Mouse (Mus musculus) thymus, postnatal 36 days (tissue): ENCODE results near the gene Cx3cr1.

Experiments
- DNase-seq, 2 experiments: peaks; one replicate each; pipeline ENCODE4 v3.0.0; 2022; ENCODE audit warnings: mixed read lengths in 2 of 2

Gene Cx3cr1

DNA sequence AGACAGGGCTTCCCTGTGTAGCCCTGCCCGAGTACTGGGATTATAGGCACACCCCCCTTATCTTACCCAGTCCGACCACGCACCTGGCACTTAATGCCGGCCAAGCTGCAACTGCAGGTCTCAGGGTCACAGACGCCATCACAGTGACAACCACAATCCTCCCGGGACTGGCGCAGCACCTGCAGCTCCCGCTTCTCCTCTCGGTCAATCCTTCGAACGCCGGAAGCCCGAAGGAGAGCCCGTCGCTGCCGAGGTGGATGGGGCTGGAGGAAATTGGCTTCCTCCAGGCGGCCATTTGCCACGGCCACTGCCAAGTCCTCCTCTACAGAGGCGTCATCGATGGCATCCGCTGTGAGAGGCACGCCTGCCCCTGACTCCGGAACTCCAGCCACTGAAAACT is 96.4 kb downstream of the Cx3cr1 start:
- peak in 1 of 2 experiments; percentile 32 for DNase-seq

DNA sequence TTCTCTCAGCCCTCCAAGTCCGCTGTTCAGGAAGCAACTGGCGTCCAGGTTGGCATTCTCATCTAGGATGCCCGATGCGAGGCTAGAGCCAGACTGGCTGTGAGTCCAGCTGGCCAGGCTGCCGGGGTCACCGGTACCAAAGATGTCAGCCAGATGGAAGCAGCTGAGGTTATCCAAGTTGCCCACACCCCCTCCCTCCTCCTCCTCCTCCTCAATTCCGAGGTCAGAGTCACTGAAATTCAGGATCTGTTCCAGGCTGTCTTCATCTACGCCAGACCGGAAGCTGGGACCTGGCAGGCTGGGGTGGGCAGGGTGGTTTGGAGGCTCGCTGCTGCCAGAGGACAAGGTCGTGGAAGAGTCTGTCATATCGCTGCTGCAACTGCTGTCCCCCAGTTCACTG is 97.1 kb downstream of the Cx3cr1 start:
- DNase-seq: no peak

DNA sequence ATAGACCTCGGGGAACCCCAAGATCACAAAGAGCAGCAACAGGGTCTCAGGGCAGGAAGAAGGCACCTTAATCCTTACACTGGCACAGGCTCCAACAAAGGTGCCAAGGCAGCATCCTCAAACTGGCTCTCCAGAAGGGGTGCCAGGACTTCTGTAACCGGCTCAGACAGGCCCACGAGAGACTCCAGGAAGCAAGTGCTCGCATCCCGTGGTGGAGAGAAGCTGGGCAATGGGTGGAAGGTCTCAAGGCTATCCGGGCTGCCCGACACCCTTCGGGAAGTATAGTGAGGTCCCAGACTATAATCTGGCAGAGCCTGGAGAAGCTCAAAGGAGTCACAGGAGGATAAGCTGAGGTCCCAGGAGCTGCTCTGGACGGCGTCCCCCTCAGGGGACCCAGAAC is 97.5 kb downstream of the Cx3cr1 start:
- no peak for DNase-seq

DNA sequence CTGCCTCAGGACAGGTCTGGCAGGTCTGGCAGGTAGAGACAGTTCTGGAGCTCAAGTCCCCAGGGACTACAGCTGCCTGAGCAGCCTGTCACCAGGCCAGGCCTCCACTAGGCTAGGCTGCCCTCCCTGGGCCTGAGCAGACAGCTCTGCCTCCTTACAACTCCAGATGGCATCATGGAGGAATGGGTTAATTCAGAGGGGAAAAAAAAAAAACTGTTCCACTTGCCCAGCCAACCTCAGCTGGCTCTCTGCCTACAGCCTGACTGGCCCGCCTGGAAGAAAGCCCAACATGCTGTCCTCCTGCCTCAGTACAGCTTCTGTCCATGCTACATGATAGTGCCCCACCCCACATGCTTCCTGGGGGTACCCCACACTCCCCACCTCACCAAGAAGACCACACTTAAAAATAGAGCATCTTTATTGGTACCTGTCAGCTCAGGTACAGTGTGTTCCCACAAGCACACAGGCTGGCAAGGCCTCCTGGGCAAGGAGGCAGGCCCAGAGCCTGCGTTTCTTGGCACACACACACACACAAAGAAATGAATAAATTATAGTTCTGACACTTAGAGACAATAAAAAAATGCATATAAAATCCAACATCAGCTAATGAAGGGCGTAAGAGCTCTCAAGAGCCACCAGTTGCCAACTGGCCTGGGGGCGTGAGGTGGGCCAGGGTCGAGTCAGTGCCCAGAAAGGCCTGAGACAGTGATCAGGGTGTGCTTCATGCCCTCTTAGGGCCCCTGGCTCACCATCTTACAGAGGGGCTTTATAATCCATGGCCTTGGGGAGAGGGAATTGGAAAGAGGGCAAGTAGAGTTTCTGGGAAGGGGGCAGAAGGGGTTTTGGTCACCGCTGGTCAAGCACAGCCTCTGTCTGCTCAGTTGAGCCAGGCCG is 98.7 kb downstream of the Cx3cr1 start:
- no peak for DNase-seq

DNA sequence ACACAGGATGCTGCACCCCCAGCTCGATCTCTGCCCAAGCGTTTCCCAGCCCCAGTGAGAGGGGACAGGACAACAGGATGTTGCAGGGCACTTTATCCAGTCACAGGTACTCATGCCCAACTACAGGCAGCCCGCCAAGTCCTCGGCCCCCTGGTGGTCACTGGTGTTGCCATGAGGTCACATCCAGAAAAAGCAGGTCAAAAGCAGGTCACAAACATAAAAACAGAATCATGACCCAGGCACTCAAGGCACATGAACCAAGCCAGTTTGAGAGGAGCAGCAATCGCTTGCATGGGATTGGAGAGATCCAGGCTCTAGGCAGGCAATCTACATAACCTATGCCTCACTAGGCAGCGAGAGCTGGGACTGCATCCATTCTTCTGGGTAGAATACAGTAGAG is 99.5 kb downstream of the Cx3cr1 start:
- peak; percentile 49 to 56 for DNase-seq

DNA sequence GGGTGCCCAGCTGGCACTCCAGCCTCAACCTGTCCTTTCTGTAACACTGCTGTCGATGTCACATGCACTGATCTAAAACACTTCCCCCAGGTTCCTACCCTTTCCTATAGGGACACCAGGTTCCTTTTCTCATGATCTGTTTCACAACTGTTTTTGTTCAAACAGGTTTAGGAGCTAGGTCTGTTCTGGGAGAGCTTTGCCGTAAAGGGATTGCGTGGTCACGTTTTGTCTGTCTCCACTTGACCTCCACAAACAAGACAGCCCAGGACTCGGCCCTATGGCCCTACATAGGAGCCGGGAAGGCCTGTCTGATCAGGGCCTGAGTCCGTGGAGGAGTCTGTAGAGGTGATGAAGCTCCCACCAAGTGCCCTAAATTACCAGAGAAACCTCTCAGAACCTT is 99.9 kb downstream of the Cx3cr1 start:
- peak in 1 of 2 experiments; percentile 8 for DNase-seq

DNA sequence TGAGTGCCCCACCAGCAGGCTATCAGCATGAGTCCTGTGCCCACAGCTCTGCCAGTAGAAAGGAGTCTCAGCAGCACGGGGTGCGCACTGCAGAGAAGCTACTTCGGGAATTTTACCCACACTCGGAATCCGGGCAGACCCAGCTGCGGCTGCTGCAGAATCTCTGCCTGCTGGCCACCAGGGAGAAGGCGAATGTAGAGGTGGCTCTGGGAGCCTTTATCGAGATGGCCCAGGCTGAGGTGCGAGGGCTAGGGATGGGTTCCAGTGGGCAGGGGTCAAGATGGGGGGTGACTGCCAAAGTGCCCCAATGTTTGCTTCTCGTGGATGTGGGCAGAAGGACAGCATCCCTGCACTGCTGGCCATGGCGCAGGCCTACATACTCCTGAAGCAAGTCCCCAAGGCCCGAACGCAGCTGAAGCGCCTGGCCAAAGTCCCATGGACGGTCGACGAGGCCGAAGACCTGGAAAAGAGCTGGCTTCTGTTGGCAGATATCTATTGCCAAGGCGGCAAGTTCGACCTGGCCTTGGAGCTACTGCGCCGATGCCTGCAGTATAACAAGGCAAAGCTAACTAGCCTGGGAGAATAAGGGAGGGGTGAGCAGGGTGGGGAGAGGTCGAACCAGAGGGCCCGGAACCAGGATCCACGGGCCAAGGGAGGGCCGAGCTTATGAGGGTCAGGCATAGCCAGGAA is 103.3 kb downstream of the Cx3cr1 start:
- DNase-seq: no peak

DNA sequence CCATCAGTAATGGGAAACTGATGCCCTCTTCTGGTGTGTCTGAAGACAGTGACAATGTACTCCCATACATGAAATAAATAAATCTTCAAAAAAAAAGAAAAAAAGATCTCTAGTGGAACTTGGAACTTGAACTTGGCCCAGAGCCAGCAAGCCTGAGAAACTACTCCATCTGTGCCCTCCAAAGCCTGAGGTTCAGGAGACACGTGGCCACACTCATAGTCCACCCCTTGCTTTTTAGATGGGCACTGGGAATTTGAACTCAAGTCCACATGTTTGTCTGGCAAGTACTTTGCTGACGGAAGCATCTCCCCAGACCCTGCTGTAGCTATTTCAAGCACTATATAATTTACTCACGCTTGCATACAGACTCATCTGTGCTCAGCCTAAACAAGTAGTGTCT is 104.5 kb downstream of the Cx3cr1 start:
- DNase-seq: no peak

DNA sequence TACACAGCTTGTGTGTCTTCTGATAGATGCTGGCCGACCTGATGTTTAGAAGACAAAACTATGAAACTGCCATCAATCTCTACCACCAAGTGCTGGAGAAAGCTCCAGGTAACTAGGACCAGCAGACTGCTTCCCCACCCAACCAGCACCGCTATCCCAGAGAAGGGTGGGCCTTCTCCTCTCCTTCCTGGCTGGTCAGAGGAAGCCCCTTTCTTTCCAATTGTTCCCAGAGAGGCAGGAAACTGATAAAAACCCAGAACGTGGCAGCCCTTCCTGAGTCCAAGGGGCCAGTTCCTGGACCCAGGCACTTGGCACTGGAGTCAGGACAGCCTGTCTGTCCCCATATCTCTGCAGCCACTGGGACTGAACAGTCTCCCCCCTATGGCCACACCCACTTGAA is 105.5 kb downstream of the Cx3cr1 start:
- no peak for DNase-seq

DNA sequence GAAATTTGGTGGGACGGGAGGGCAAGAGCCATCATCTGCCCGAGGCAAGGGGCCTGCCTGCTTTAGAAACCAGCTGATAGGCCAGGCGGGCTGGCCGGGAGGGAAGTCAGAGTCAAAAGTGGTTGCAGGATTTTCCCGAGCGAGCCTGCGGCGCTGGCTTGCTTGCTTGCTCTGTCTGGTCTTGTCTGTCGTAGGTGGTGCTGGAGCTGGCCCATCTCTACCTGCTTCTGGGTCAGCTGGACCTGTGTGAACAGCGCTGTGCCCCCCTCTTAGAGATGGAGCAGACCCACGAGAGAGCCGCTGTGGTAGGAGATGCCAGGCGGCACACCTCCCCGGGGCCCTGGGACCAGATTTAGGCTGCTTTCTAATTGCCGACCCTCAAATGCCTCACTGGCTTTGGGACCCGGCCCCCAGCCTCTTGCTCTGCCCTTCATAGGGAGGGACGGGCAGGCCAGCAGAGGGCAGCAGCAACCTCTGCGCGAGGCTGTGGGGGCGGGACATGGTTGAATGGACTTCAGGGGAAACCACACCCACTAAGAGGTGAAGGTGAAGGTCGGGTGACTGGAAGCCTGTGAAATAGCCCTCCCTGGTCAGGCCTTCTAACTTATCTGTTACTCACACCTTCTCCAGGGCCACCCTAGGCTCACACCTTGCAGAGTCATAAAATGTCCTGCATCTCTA is 106.6 kb downstream of the Cx3cr1 start:
- peak; percentile 80 to 81 for DNase-seq

DNA sequence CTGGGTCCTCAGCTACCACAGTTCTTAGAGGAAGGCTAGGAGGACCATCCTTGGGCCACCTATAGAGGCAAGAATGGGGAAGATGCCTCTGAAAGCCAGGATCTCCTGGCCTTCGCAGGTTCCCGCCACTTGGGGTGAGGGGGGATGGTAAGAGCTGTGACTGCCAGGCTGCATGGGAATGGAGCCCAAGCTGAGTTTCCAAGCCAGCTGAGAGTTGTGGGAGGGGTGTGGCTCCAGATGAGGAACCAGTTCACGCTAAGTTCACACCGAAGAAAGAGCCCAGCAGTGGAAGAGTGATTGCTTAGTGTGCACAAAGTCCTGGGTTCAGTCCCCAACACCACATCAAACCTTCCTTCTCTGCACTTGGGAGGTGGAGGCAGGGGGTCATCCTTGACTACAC is 107.5 kb downstream of the Cx3cr1 start:
- no peak for DNase-seq

DNA sequence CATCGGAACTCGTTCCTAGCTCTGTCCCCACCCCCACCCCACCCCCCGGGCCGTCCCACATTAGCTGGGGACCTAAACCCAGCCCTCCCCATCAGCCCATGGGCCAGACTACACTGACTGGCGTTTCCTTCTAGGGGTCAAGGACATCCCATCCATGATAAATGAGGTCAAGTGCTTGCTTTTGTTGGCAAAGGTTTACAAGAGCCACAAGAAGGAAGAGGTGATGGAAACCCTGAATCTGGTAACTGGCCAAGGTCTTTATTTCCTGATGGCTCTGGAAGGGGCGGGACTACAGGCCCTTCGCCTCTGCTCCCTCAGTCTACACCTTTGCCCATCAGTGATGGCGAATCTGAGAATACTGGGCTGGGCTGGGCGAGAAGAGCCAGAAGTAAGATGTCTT is 110.8 kb downstream of the Cx3cr1 start:
- DNase-seq: no peak

DNA sequence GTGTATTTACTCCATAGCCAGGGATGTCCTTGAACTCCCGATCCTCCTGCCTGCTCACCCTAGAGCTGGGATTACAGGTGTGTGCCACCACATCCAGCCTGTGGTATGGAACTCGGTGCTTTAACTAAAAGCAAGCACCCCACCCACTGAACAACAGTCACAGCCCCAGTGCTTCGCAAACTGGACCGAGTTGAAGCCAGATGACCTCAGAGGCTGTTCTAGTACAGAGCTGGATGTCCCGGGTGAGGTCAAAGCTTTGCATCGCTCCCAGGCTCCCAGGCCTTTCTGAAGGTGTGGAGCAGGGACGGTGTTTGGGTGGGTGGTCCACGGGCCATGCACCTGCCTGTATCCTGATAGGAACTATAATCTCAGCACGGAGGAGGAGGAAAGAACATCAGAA is 118.3 kb downstream of the Cx3cr1 start:
- no peak for DNase-seq

DNA sequence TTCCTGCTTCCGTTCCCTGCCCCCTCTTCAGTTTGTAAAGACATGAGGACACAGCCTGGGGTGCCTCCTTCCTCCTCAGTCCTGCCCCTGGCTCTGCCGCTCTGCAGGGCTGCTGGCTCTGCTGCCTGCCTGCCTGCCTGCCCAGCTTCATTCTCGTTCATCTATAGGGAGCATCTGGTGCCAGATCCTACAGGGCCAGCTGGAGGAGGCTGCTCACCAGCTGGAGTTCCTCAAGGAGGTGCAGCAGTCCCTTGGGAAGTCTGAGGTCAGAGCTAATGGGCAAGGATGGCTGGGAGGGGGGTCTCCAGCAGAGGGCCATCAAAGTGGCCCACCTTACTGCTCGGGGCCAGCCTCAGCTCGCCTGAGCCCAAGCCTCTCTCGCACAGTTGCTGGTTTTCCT is 119.2 kb downstream of the Cx3cr1 start:
- DNase-seq: no peak

DNA sequence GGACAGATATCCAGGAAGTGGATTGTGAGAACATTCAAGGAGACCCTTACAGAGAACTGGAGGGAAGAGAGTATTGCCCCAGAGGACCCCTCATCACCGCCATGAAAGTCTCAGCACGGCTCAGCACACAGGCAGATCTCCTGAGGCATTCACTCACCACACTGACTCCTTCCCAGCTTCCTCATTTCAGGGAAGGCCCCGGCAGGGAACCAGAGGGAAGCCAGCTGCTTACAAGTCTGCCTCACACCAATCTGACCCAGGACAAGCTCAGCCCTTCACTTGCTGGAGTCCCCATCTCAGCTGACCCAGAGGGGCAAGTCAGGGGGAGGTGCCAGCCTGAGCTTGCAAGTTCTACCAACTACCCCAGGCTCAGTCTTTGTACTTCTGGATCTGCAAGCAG is 120.9 kb downstream of the Cx3cr1 start:
- DNase-seq: no peak

DNA sequence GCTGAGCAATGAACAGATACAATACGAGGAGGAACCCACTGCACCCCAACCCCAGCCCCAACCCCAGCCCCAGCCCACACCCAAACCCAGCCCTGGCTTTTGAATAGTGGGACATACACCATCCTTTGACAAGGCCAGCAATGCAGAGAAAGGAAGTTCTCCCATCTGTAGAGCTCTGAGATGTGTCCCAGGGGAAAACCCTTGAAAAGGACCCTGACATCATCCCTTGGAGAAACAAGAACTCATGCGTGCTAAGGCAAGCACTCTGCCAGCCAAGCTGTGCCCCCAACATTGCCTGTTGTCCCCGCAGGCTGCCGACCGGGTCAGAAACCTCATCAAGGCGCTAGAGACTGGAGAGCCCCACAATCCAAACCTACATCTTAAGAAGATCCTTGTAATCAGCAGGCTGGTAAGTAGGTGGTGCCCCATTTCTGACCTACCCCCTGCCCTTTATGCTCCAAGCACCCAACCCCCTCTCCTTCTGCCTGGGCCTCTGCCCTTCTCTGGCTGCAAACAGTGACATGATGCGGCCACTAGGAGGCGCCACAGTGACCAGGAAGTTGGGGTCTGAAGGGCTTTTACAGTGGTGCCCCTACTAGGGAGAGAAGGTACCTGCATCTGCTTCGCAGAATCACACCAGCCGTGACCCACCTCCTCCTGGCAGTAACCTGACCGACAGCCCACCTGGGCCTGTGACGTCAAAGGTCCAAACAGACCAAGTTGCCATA is 124.3 kb downstream of the Cx3cr1 start:
- DNase-seq: peak; percentile 65 to 70

DNA sequence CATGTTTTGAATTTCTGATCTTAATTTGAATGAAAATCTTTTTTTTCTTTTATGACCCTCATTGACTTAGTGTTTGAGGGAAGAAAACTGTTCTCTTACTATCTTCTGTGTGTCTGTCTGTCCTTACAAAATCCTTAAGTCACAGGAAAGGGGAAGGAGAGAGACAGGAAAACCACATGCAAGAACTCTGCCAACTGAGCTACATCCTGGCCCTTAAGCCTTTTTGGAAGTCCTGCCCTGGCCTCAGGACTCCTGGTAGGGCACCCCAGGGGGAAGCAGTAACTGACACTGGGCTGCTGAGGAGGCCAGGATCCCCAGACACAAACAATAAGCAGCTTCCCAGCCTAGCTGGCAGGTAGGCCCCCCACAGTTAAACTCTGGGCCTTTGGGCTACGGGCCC is 126.4 kb downstream of the Cx3cr1 start:
- DNase-seq: no peak

DNA sequence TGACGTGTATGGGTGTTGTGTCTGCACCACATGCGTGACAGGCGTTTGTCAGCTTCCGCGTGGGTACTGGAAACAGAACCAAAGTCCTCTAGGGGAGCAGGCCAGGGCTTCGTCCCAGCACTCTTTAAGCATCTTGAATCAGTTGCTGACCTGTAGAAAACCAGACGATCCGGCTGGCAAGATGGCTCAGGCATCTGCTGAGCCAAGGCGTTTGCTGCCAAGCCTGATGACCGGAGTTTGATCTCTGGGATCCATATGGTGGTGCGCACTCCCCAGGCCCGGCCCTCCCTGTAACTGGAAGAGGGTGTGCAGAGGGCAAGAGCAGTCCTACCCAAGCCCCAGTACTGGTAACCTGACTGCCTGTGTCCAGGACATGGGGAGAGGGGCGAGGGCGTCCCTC is 127.8 kb downstream of the Cx3cr1 start:
- DNase-seq: no peak

DNA sequence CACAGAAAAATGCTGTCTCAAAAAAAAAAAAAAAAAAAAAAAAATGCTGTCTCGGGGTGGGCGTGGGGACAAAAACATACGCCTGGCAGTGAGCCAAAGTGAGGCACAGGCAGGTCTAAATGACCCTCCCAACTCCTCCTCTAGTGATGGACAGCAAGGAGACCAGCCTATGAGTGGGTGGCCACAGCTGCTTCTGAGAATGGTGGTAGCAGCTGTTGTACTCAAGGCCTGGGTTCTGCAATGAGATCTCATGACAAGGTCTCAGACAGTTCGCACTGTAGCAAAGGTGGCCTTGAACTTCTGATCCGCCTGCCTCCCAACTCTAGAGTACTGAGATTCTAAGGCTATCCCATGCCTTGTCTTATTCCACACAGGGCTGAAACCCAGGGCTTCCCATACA is 128.3 kb downstream of the Cx3cr1 start:
- DNase-seq: no peak

DNA sequence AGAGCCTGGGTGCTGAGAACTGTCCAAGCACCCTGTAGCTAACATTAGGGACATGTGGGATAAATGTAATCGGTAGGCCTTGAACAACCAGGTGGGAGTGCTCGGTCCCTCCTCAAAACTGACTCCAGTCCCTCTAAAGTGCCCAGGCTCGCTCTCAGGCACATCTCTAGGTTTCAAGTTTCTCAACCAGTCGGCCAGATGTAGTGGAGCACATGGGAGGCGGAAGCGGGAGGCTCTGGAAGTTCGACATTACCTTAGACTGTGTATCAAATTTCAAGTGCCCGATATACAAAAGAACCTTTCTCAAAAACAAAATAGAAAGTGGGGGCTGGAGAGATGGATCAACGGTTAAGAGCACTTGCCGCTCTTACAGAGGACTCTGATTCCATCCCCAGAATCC is 130.0 kb downstream of the Cx3cr1 start:
- DNase-seq: no peak

DNA sequence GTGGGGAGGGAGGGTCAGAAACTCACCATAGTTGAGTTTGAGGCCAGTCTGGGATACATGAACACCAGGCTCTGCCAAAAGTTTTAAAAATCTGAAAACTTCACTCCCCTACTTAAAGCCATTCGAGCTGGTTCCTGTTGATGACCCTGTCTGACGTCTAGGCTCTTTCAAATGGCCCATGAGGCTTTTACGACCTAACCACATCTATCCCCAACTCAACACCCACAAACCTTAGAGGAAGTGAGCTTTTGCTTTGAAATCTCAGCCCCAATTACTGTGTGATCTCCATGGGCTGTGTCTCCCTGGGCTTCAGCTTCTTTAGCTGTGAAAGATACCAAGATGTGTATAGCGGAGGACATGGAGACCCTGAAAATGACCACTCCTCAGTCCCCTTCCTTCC is 131.2 kb downstream of the Cx3cr1 start:
- DNase-seq: no peak

DNA sequence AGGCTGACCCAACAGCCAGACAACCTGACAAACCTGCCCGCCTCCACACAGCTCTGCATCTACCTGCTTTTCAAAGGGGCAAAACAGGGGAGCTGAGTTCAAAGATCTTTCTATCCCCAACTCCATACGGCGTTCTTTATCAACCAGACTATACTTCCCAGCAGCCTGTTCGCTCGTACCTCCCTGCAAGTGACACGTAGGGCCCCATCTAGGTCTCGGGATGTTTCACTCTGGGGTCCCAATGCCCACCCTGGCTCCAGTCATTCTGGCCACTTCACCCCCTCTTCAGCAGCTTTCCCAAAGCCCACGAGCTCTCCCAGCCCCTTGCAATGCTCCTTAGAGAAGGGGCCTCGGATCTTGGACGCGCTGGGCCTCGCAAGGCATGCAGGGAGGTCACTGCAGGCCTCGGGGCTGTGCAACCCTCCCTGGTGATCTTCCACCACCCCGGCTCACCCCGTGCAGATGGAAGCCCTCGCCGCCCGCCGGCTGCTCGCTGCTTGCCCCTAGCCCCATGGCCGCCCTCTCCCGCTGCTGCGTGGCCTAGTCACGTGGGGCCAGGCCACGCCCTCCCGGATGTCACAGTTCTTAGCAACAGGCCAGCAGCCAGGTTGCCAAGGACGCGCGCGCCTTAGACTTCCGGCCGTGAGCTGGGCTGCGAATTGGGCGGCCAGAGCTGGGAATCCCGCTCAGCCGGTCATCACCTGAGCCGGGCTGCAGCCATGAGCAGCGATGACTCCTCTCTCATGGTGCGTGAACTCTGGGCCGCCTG is 132.5 kb downstream of the Cx3cr1 start, which contains the start of the genes Gorasp1 and Ttc21a:
Gorasp1 (minus strand) TSS at position 561 of the 769 bp plus-strand sequence.
Ttc21a (plus strand) TSS at position 602 of the 769 bp plus-strand sequence.
- DNase-seq: peak; percentile 91 to 93
